Mouse (Mus musculus): Measurements from ENCODE around the gene Usp27x. TPM values are rescaled to one million over a fixed set of nuclear protein-coding genes. Genes with fewer than 3 reads are reported as not detected.

Usp27x gene
- polyA plus RNA-seq, 1 experiment: 8.4 TPM

- TF ChIP-seq CTCF (IDR thresholded peaks at IDR 0.05; ENCODE audit: low read depth, low read length): no peak
- no peak for TF ChIP-seq EP300 (IDR thresholded peaks at IDR 0.05; ENCODE audit: insufficient read depth, low read depth, low read length)
- TF ChIP-seq POLR2A (IDR thresholded peaks at IDR 0.05; ENCODE audit: insufficient read depth, low read length): no peak
- no peaks in the 10 kb centered on the region for H3K36me3 ChIP-seq (ENCODE audit: control insufficient read depth, insufficient read depth, low read length, poor library complexity, severe bottlenecking)
- no peak overlapping the region for H3K9ac ChIP-seq (ENCODE audit: low read depth, poor library complexity, severe bottlenecking)
Measured at GRCm38 (mm10) chrX:7412239-7413033, 36.8 kb upstream of the Usp27x start.

GRCm38 (mm10) chrX:7376586-7376985 lies 956 bp upstream of the Usp27x start:
- H3K9me3 ChIP-seq (replicated peaks; ENCODE audit: control insufficient read depth, insufficient read depth, low read length, poor library complexity, severe bottlenecking): no peaks in the 10 kb centered on the region
- H3K4me3 ChIP-seq (ENCODE audit: low read depth, low read length): peak overlapping the region; percentile 52
- H3K27me3 ChIP-seq (ENCODE audit: control insufficient read depth, insufficient read depth, low read length, poor library complexity, severe bottlenecking): no peaks in the 10 kb centered on the region
- peak overlapping the region; percentile 95 for H3K9ac ChIP-seq (ENCODE audit: low read depth, poor library complexity, severe bottlenecking)
- H3K4me1 ChIP-seq (ENCODE audit: control insufficient read depth, insufficient read depth, low read length): no peaks in the 10 kb centered on the region
- H3K36me3 ChIP-seq (ENCODE audit: control insufficient read depth, insufficient read depth, low read length, poor library complexity, severe bottlenecking): no peaks in the 10 kb centered on the region
- TF ChIP-seq CTCF (IDR thresholded peaks at IDR 0.05; ENCODE audit: low read depth, low read length): no peak
- H3K27ac ChIP-seq (ENCODE audit: insufficient read depth, low read length): no peak overlapping the region

More at GRCm38 (mm10) chrX:7412239-7413033, 36.8 kb upstream of the Usp27x start:
- no peak overlapping the region for H3K4me3 ChIP-seq (ENCODE audit: low read depth, low read length)
- no peaks in the 10 kb centered on the region for H3K9me3 ChIP-seq (replicated peaks; ENCODE audit: control insufficient read depth, insufficient read depth, low read length, poor library complexity, severe bottlenecking)
- H3K27ac ChIP-seq (ENCODE audit: insufficient read depth, low read length): no peak overlapping the region
- no peaks in the 10 kb centered on the region for H3K4me1 ChIP-seq (ENCODE audit: control insufficient read depth, insufficient read depth, low read length)
- H3K27me3 ChIP-seq (ENCODE audit: control insufficient read depth, insufficient read depth, low read length, poor library complexity, severe bottlenecking): no peaks in the 10 kb centered on the region

GRCm38 (mm10) chrX:7375322-7375715 lies 311 bp downstream of the Usp27x start:
- Histone ChIP-seq H3K9me3 (replicated peaks; ENCODE audit: control insufficient read depth, insufficient read depth, low read length, poor library complexity, severe bottlenecking) (no peaks in the 10 kb centered on the region), H3K4me1 (ENCODE audit: control insufficient read depth, insufficient read depth, low read length) (no peaks in the 10 kb centered on the region), H3K4me3 (ENCODE audit: low read depth, low read length) (peak overlapping the region; percentile 89), H3K27me3 (ENCODE audit: control insufficient read depth, insufficient read depth, low read length, poor library complexity, severe bottlenecking) (no peaks in the 10 kb centered on the region), H3K9ac (ENCODE audit: low read depth, poor library complexity, severe bottlenecking) (peak overlapping the region; percentile 95), H3K27ac (ENCODE audit: insufficient read depth, low read length) (peak overlapping the region; percentile 59; the same call in 1 of the 2 replicates), H3K36me3 (ENCODE audit: control insufficient read depth, insufficient read depth, low read length, poor library complexity, severe bottlenecking) (no peaks in the 10 kb centered on the region)
- no peak for TF ChIP-seq POLR2A (IDR thresholded peaks at IDR 0.05; ENCODE audit: insufficient read depth, low read length)
- TF ChIP-seq CTCF (IDR thresholded peaks at IDR 0.05; ENCODE audit: low read depth, low read length): no peak
- no peak for TF ChIP-seq EP300 (IDR thresholded peaks at IDR 0.05; ENCODE audit: insufficient read depth, low read depth, low read length)

GRCm38 (mm10) chrX:7325455-7325854 lies 50.2 kb downstream of the Usp27x start:
- no peak for TF ChIP-seq POLR2A (IDR thresholded peaks at IDR 0.05; ENCODE audit: insufficient read depth, low read length)
- no peak for TF ChIP-seq EP300 (IDR thresholded peaks at IDR 0.05; ENCODE audit: insufficient read depth, low read depth, low read length)
- TF ChIP-seq CTCF (IDR thresholded peaks at IDR 0.05; ENCODE audit: low read depth, low read length): no peak

GRCm38 (mm10) chrX:7322288-7322687 lies 53.3 kb downstream of the Usp27x start:
- Histone ChIP-seq H3K27ac (ENCODE audit: insufficient read depth, low read length) (no peak overlapping the region), H3K36me3 (ENCODE audit: control insufficient read depth, insufficient read depth, low read length, poor library complexity, severe bottlenecking) (no peaks in the 10 kb centered on the region), H3K27me3 (ENCODE audit: control insufficient read depth, insufficient read depth, low read length, poor library complexity, severe bottlenecking) (no peaks in the 10 kb centered on the region), H3K4me3 (ENCODE audit: low read depth, low read length) (no peak overlapping the region), H3K9me3 (replicated peaks; ENCODE audit: control insufficient read depth, insufficient read depth, low read length, poor library complexity, severe bottlenecking) (no peaks in the 10 kb centered on the region), H3K9ac (ENCODE audit: low read depth, poor library complexity, severe bottlenecking) (no peak overlapping the region), H3K4me1 (ENCODE audit: control insufficient read depth, insufficient read depth, low read length) (no peaks in the 10 kb centered on the region)
- TF ChIP-seq POLR2A (IDR thresholded peaks at IDR 0.05; ENCODE audit: insufficient read depth, low read length) (no peak), CTCF (IDR thresholded peaks at IDR 0.05; ENCODE audit: low read depth, low read length) (peak; percentile 43), EP300 (IDR thresholded peaks at IDR 0.05; ENCODE audit: insufficient read depth, low read depth, low read length) (no peak)

More at GRCm38 (mm10) chrX:7325455-7325854, 50.2 kb downstream of the Usp27x start:
- no peaks in the 10 kb centered on the region for H3K9me3 ChIP-seq (replicated peaks; ENCODE audit: control insufficient read depth, insufficient read depth, low read length, poor library complexity, severe bottlenecking)
- H3K4me3 ChIP-seq (ENCODE audit: low read depth, low read length): no peak overlapping the region
- no peaks in the 10 kb centered on the region for H3K4me1 ChIP-seq (ENCODE audit: control insufficient read depth, insufficient read depth, low read length)
- H3K27ac ChIP-seq (ENCODE audit: insufficient read depth, low read length): no peak overlapping the region
- no peak overlapping the region for H3K9ac ChIP-seq (ENCODE audit: low read depth, poor library complexity, severe bottlenecking)
- no peaks in the 10 kb centered on the region for H3K36me3 ChIP-seq (ENCODE audit: control insufficient read depth, insufficient read depth, low read length, poor library complexity, severe bottlenecking)
- H3K27me3 ChIP-seq (ENCODE audit: control insufficient read depth, insufficient read depth, low read length, poor library complexity, severe bottlenecking): no peaks in the 10 kb centered on the region

Other genes with a start within 250 kb of the Usp27x start
- 43.1 and 47.2 TPM in 2 replicates for gene Clcn5, start 56.5 kb downstream of the Usp27x start, polyA plus RNA-seq (2011; ENCODE audit: insufficient read depth, insufficient read length, low read depth, missing spikeins)
- gene Foxp3, start 197.8 kb upstream of the Usp27x start, polyA plus RNA-seq (2011; ENCODE audit: insufficient read depth, insufficient read length, low read depth, missing spikeins): not detected in 2 replicates
- 7.0 and 11.5 TPM in 2 replicates for gene Ppp1r3f, start 198.5 kb upstream of the Usp27x start, polyA plus RNA-seq (2011; ENCODE audit: insufficient read depth, insufficient read length, low read depth, missing spikeins)
- 12.1 and 13.1 TPM in 2 replicates for gene Ccdc22, start 229.7 kb upstream of the Usp27x start, polyA plus RNA-seq (2011; ENCODE audit: insufficient read depth, insufficient read length, low read depth, missing spikeins)
- 0.14 and 0.16 TPM in 2 replicates for gene Cacna1f, start 231.3 kb upstream of the Usp27x start, polyA plus RNA-seq (2011; ENCODE audit: insufficient read depth, insufficient read length, low read depth, missing spikeins)